18 mouse cellular contexts compared by ENCODE assay signal in genomic region chr10:32684548-32684947, GRCm38 (mm10).
A peak's percentile ranks its signal among the peaks of the same experiment; 100 is the strongest.
DNase-seq lines count a peak whose midpoint lies in the region; ATAC-seq lines count a peak whose summit lies in the region.
"Had no signal": no experiment of that assay in that cellular context is flagged by ENCODE, and none has a peak within 500 bp of the region (broad histone marks: within the 10 kb centered on the region; RNA-seq: fewer than 3 reads in every experiment).

No protein-coding gene starts in this region.

- ATAC-seq in frontal cortex, adult (ENCODE audit: low TSS enrichment): peak; percentile 96
- ATAC-seq: forebrain, embryonic 13.5 days; forebrain, embryonic 15.5 days; forebrain, postnatal 0 days had no signal

- intact Hi-C loops in left cerebral cortex, postnatal 10 days (cut with DNase I): no loop called here

- no peak for DNase-seq in frontal cortex, postnatal 14 days (ENCODE audit: low spot score in 2 of 2)
- DNase-seq in left cerebral cortex, adult 11 months (ENCODE audit: low spot score): peak; percentile 9
- no peak for DNase-seq in left cerebral cortex, postnatal 10 days (ENCODE audit: extremely low spot score in 1 of 2, low spot score in 2 of 2)
- peak; percentile 11 for DNase-seq in 3T3-L1 (ENCODE audit: low read depth, low spot score)
- DNase-seq in telencephalon, adult 2 months (ENCODE audit: low read depth, low spot score): peak; percentile 60
- no peak for DNase-seq in cerebellum, postnatal 4 days (ENCODE audit: low spot score in 2 of 2)
- DNase-seq: adrenal gland, adult 2 months; adrenal gland, postnatal 10 days; adrenal gland, postnatal 25 days; cerebellum, adult 18-20 months; cerebellum, adult 8-10 months; cerebellum, adult 9-11 months; cerebellum, postnatal 14 days; cerebellum, postnatal 36 days; forebrain, postnatal 0 days had no signal

Comparison
In these comparisons a context has a peak if more than half of its experiments do, and no peak if none do; other contexts are left out.
1. DNase-seq: peak in left cerebral cortex, adult 11 months (single experiment), 3T3-L1 (single experiment) and telencephalon, adult 2 months (single experiment); none in frontal cortex, postnatal 14 days (0 of 2), left cerebral cortex, postnatal 10 days (0 of 2) and cerebellum, postnatal 4 days (0 of 2).